Mouse (Mus musculus) splenic B cell, adult 2 months (primary cell): ENCODE data around the gene Hoxb6.

Source experiments
- DNase-seq: peaks from one replicate; pipeline ENCODE4 v3.0.0-alpha.2; 2011; ENCODE audit warnings: low read depth, low spot score
- H3K27me3 ChIP-seq: 2 replicates; pipeline ENCODE4 v1.6.1; 2012; ENCODE audit warnings: mild to moderate bottlenecking, low read length, moderate library complexity, mixed read lengths; ENCODE audit not compliant: control insufficient read depth, poor library complexity, insufficient read depth, severe bottlenecking
- H3K36me3 ChIP-seq: 2 replicates; pipeline ENCODE4 v1.6.1; 2012; ENCODE audit warnings: mild to moderate bottlenecking, low read length, moderate library complexity, mixed read lengths; ENCODE audit not compliant: control insufficient read depth, poor library complexity, insufficient read depth, severe bottlenecking

Hoxb6 gene

GRCm38 (mm10) chr11:96319910-96320309 is 27.6 kb downstream of the Hoxb6 start:
- H3K36me3 ChIP-seq, result no peaks in the 10 kb centered on the region
- no peaks in the 10 kb centered on the region; the same call in 1 of the 2 replicates for H3K27me3 ChIP-seq
- DNase-seq, result peak; percentile 15

- H3K36me3 ChIP-seq, result no peaks in the 10 kb centered on the region
- no peak for DNase-seq
- no peaks in the 10 kb centered on the region; the same call in 1 of the 2 replicates for H3K27me3 ChIP-seq
Measured at GRCm38 (mm10) chr11:96320688-96321087, 28.4 kb downstream of the Hoxb6 start.

GRCm38 (mm10) chr11:96321846-96322245 is 29.6 kb downstream of the Hoxb6 start:
- Histone ChIP-seq H3K36me3 (no peaks in the 10 kb centered on the region), H3K27me3 (no peaks in the 10 kb centered on the region; the same call in 1 of the 2 replicates)
- DNase-seq, result no peak

GRCm38 (mm10) chr11:96322738-96323137 is 30.5 kb downstream of the Hoxb6 start:
- H3K27me3 ChIP-seq, result no peaks in the 10 kb centered on the region; the same call in 1 of the 2 replicates
- DNase-seq, result no peak
- no peaks in the 10 kb centered on the region for H3K36me3 ChIP-seq

GRCm38 (mm10) chr11:96323154-96323553 is 30.9 kb downstream of the Hoxb6 start, which contains the start of gene Hoxb3:
Gene Hoxb3 (plus strand): TSS chr11:96323326.
- Histone ChIP-seq H3K36me3 (no peaks in the 10 kb centered on the region), H3K27me3 (no peaks in the 10 kb centered on the region; the same call in 1 of the 2 replicates)
- DNase-seq, result no peak

GRCm38 (mm10) chr11:96324125-96324524 is 31.8 kb downstream of the Hoxb6 start:
- H3K27me3 ChIP-seq, result no peaks in the 10 kb centered on the region; the same call in 1 of the 2 replicates
- no peak for DNase-seq
- no peaks in the 10 kb centered on the region for H3K36me3 ChIP-seq

- no peaks in the 10 kb centered on the region for H3K36me3 ChIP-seq
- DNase-seq, result no peak
- no peaks in the 10 kb centered on the region; the same call in 1 of the 2 replicates for H3K27me3 ChIP-seq
Measured at GRCm38 (mm10) chr11:96324965-96325364, 32.7 kb downstream of the Hoxb6 start.

GRCm38 (mm10) chr11:96325747-96326212 is 33.5 kb downstream of the Hoxb6 start:
- H3K36me3 ChIP-seq, result no peaks in the 10 kb centered on the region
- H3K27me3 ChIP-seq, result no peaks in the 10 kb centered on the region; the same call in 1 of the 2 replicates
- DNase-seq, result no peak

GRCm38 (mm10) chr11:96326705-96327104 is 34.4 kb downstream of the Hoxb6 start:
- no peaks in the 10 kb centered on the region; the same call in 1 of the 2 replicates for H3K27me3 ChIP-seq
- no peaks in the 10 kb centered on the region for H3K36me3 ChIP-seq
- no peak for DNase-seq

GRCm38 (mm10) chr11:96327122-96327521 is 34.8 kb downstream of the Hoxb6 start:
- DNase-seq, result no peak
- Histone ChIP-seq H3K36me3 (no peaks in the 10 kb centered on the region), H3K27me3 (no peaks in the 10 kb centered on the region; the same call in 1 of the 2 replicates)

- Histone ChIP-seq H3K27me3 (no peaks in the 10 kb centered on the region), H3K36me3 (no peaks in the 10 kb centered on the region)
- DNase-seq, result no peak
Measured at GRCm38 (mm10) chr11:96327750-96328149, 35.5 kb downstream of the Hoxb6 start.

GRCm38 (mm10) chr11:96328605-96329004 is 36.3 kb downstream of the Hoxb6 start:
- DNase-seq, result no peak
- Histone ChIP-seq H3K36me3 (no peaks in the 10 kb centered on the region), H3K27me3 (no peaks in the 10 kb centered on the region)

- DNase-seq, result no peak
- no peaks in the 10 kb centered on the region for H3K36me3 ChIP-seq
- no peaks in the 10 kb centered on the region for H3K27me3 ChIP-seq
Measured at GRCm38 (mm10) chr11:96332105-96332504, 39.8 kb downstream of the Hoxb6 start.

GRCm38 (mm10) chr11:96332618-96333032 is 40.3 kb downstream of the Hoxb6 start:
- H3K27me3 ChIP-seq, result no peaks in the 10 kb centered on the region

GRCm38 (mm10) chr11:96333241-96334001 is 41.1 kb downstream of the Hoxb6 start:
- Histone ChIP-seq H3K36me3 (no peaks in the 10 kb centered on the region), H3K27me3 (no peaks in the 10 kb centered on the region)
- no peak for DNase-seq

More at GRCm38 (mm10) chr11:96332618-96333032, 40.3 kb downstream of the Hoxb6 start:
- no peak for DNase-seq
- H3K36me3 ChIP-seq, result no peaks in the 10 kb centered on the region
